Mouse (Mus musculus) CH12F3 (cell line): Measurements from ENCODE around the gene Snu13.

Experiments
- in situ Hi-C: fragments of 300-500 bp; cut with MboI; formaldehyde crosslinking; loops from 2 replicates; pipeline ENCODE4 v1.14.3; 2020; ENCODE audit warnings: low sequenced_read_pairs

Gene Snu13

DNA sequence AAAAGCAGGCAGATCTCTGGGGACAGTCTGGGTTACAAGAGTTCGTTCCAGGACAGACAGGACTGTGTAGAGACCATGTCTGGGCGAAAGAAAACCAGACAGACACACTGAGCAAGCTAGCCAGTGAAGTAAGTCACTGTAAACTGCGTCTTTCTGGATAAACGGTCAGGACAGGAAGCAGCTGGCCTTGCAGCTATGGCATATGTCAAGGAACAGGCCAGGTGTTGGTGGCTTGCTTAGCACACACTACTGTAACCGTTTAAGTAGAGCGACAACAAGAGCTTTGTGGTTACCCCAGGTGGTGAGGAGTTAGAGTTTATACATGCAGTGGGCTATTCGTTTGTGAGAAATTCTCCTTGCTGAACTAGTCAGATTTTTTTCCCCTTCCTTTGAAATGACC is 19.7 kb downstream of the Snu13 start:
- in situ Hi-C loops: no loop called here

GRCm38 (mm10) chr15:82027276-82027675 is 20.1 kb downstream of the Snu13 start:
- in situ Hi-C loops: no loop called here

GRCm38 (mm10) chr15:82023965-82024635 is 23.3 kb downstream of the Snu13 start:
- in situ Hi-C loops: no loop called here

DNA sequence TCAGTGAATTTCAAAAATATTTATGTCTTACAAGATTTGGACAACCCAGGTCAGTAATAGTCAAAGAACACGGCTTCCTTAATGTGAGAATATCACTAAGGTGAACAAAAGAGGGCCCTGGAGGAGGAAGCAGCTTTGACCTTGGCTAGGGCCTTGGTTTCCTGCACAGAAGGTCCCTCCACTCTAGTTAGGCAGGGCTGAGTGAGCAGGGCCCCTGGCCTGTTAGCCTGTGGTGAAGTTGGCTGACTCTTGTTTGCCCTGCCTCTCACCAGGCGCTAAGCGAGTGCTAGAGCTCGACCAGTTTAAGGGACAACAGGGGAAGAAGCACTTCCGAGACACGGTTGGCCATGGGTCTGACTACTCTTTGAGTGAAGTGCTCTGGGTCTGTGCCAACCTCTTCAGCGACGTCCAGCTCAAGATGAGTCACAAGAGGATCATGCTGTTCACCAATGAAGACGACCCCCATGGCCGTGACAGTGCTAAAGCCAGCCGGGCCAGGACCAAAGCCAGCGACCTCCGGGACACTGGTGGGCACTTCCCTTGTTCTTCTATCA is 24.8 kb downstream of the Snu13 start:
- in situ Hi-C loops: no loop called here

DNA sequence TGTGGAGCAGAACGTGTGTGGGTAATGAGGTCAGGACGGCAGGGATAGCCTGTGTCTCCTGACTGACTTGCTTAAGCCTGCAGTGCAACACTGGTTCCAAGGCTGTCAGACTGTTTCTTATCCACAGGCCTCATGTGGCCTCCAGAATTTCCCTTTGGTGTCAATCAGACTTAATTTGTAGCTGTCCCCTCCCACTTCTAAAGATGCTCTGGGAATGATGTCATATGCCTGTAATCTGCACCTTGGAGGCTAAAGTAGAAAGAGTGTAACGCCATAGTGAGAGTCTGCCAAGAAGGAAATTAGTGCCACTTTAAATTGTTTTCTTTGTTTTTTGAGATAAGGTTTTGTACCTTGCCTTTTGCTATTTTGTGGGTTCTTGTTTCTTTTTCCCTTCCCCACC is 28.1 kb downstream of the Snu13 start:
- in situ Hi-C loops: no loop called here

DNA sequence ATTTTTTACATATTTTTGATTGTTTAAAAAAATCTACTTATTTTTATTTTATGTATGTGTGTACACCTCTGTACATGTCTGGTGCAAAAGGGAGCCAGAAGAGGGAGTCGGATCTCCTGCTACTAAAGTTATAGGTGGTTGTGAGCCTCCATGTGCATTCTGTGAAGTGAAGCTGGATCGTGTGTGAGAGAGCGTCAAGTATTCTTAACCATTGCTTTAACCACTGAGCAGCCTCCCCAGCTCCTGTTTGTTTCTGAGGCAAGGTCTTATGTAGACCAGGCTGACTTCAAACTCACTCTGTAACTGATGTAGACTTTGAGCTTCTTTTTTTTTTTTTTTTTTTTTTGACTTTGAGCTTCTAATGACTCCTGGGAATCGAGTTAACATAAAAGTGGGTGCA is 29.9 kb downstream of the Snu13 start:
- in situ Hi-C loops: no loop called here

- in situ Hi-C loops: no loop called here
Observed at GRCm38 (mm10) chr15:82016830-82017229, 30.6 kb downstream of the Snu13 start.

DNA sequence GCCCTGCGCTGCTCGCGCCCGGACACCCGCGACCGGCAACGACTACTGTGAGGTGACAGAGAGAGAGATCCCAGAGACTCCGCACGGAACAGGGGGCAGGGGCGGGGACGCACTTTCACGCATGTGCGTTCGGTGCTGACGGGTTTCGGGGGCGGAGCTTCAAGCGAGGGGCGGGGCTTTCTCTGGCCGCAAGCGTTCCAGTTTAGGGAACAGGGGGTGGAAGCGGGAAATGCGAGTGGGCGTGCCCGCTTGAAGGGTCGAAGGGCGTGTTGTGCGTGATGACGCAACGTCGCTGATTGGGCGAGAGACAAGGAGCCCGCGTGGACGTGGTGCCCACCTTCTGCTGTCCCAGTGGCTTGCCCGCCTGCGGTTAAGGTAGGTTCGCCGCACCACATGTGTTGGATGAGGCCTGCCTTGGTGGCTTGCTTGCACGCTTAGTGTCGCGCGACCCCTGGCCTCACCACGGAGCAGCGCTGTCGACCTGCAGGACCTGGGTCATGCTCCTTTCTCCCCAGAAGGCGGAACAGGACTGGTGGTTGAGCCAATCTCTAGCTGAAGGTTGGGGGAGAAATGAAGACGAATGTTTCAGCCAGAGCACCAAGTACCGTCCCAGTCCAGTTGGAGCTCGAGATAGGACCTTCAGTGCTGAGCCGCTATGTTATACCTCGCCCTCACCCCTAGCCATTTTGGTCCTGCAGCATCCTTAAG is 31.1 kb downstream of the Snu13 start:
- in situ Hi-C loops: no loop called here

- in situ Hi-C loops: no loop called here
Observed at GRCm38 (mm10) chr15:82015392-82016100, 31.9 kb downstream of the Snu13 start.

DNA sequence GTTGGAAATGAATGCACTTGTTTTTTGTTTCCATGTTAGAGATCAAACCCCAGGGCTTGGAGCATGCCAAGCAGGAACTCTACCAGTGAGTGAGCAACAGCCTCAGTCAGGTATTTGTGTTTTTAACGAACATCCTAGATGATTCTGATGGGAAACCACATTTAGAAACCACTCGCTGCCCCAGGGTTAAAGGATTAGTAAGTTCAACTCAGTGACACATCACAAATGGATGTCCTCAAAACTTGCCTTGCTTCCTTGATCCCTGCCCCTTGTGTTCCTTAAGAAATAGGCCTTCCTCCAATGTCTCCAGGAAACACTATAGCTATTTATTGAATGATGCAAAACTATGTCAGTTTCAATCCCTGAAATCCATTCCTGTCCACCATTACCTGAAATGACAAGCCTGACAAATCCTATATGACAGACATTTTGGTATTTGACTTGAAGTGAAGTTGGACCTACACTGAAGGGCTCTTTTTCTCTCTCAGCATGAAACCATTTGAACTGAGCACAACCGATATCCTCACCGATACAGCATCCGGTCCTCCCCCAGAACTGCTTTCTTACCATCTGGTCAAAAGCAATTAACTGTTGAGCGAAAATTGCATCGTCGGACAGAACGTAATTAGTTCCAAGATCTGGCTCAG is 32.5 kb downstream of the Snu13 start:
- in situ Hi-C loops: no loop called here

DNA sequence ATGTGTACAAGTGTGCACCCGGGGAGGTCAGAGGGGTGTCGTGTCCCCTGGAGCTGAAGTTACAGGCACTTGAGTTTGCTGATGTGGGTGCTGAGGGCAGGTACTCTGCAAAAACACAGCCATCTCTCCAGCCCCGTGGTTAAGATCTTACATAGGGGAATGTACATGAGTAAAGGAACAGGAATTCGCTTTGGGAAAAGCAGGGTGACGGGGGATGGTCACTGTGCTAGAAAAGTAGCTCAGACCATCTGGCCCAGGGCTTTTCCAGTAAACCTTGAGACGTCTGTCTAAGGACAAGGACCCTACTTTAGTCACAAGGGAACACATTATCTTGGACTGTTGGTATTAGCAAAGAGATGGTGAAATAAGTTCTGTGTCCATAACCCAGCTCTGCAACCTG is 35.5 kb downstream of the Snu13 start:
- in situ Hi-C loops: no loop called here

- in situ Hi-C loops: no loop called here
Observed at GRCm38 (mm10) chr15:82004257-82004656, 43.1 kb downstream of the Snu13 start.

DNA sequence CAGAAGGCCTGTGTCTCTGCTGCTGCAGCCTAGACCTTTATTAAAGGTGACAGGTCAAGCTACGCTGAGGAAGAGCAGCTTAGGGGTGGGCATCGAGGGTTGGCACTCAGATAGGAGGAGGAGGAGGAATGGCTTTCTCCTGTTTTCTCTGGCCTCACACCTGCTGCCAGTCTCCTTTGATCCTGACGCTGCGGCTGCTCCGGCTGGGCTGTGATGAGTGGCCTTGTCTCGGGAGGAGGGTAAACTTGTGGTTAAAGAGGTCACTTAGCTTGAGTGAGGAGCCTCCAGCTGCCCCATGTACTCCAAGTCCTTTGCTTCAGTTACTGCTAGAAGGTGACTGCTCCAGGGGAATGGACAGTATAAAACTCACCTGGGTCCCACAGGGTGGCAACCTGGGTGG is 53.4 kb downstream of the Snu13 start:
- in situ Hi-C loops: no loop called here

DNA sequence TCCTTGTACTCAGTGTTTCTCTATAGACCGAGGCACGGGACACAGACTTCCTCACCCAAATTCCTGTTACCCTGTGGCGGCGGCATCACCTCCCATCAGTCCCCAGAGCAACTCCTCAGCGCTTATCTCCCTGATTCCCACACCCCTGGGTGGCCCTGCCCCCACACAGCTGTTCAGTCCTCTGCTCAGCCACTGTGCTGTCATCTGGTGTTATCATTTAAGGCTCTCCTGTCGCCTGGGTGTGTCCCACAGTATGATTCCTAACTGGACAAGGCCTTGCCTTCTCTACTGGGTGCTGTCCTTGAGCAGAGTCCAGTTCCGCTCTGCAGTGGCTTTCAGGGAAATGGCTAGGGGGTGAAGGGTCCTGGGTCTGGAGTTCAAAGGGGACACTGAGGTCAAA is 56.8 kb downstream of the Snu13 start:
- in situ Hi-C loops: no loop called here
